Mouse (Mus musculus) heart, embryonic 16.5 days (tissue): Measurements from ENCODE around the gene Sprn. TPM values are rescaled to one million over a fixed set of nuclear protein-coding genes. Genes with fewer than 3 reads are reported as not detected.

Source experiments
- ATAC-seq: fragments of 200-750 bp; cut with Nextera tagmentation; replicated peaks from 2 replicates; pipeline ENCODE4 v1.8.0; 2017; ENCODE audit warnings: moderate number of reproducible peaks; ENCODE audit not compliant: insufficient read depth, low FRiP score; ENCODE audit errors: extremely low read depth
- H3K27ac ChIP-seq: fragments of 300-500 bp; sonication (generic); 2 replicates; pipeline ENCODE4 v1.5.1; 2014; ENCODE audit warnings: mild to moderate bottlenecking, low read length, control low read depth, moderate library complexity
- H3K27me3 ChIP-seq: fragments of 300-500 bp; sonication (generic); 2 replicates; pipeline ENCODE4 v1.6.1; 2014; ENCODE audit warnings: low read length, mixed read lengths; ENCODE audit not compliant: control insufficient read depth, insufficient read depth
- H3K36me3 ChIP-seq: fragments of 300-500 bp; sonication (generic); 2 replicates; pipeline ENCODE4 v1.6.1; 2014; ENCODE audit not compliant: control insufficient read depth, insufficient read depth
- H3K4me1 ChIP-seq: fragments of 300-500 bp; sonication (generic); 2 replicates; pipeline ENCODE4 v1.6.1; 2014; ENCODE audit warnings: low read length, mixed read lengths; ENCODE audit not compliant: control insufficient read depth, insufficient read depth
- H3K4me2 ChIP-seq: fragments of 300-500 bp; sonication (generic); 2 replicates; pipeline ENCODE4 v1.6.1; 2014; ENCODE audit warnings: low read depth, mild to moderate bottlenecking, control low read depth, low read length
- H3K4me3 ChIP-seq: fragments of 300-500 bp; sonication (generic); 2 replicates; pipeline ENCODE4 v1.5.1; 2014; ENCODE audit warnings: mild to moderate bottlenecking, control low read depth, low read length
- H3K9ac ChIP-seq: fragments of 300-500 bp; sonication (generic); 2 replicates; pipeline ENCODE4 v1.6.1; 2014; ENCODE audit warnings: low read length, control low read depth
- H3K9me3 ChIP-seq: fragments of 300-500 bp; sonication (generic); replicated peaks from 2 replicates; pipeline ENCODE4 v1.6.1; 2016; ENCODE audit warnings: low read length; ENCODE audit not compliant: control insufficient read depth
- WGBS: fragments of 180-500 bp; shearing (Covaris S2); extraction: QIAGEN DNeasy Blood & Tissue Kit; methylation state at CpG from one replicate; pipeline ENCODE4 v1.1.7; 2014; 5-methylcytosine and 5-hydroxymethylcytosine counted together
- polyA plus RNA-seq: library from polyadenylated mRNA; unstranded; fragments of >200 nt; fragmentation: Nextera tagmentation; extraction: Ambion mirVana; gene quantifications from 2 replicates; pipeline ENCODE4 v1.2.1, GENCODE M21; 2015

The Sprn gene
- 0.09 and 0.12 TPM in 2 replicates for polyA plus RNA-seq

- ATAC-seq = no peak
- H3K9ac ChIP-seq = peak within 1 kb of the TSS; percentile 9; the same call in 1 of the 2 replicates
- H3K4me2 ChIP-seq = peak within 1 kb of the TSS; percentile 48
- H3K27ac ChIP-seq = no peak within 1 kb of the TSS
- H3K27me3 ChIP-seq = peaks cover 39% of the 10 kb centered on the region
- H3K9me3 ChIP-seq = no peaks in the 10 kb centered on the region
- peaks cover 9% of the 10 kb centered on the region for H3K4me1 ChIP-seq
- 6% methylated on average over 28 of the region's 28 CpGs for WGBS
- H3K4me3 ChIP-seq = peak within 1 kb of the TSS; percentile 20
- no peaks in the 10 kb centered on the region for H3K36me3 ChIP-seq
These were observed at the start of gene Sprn for GRCm38 (mm10) chr7:140154218-140154927. Gene Sprn, minus strand, starts transcription at chr7:140154877.

- ATAC-seq = no peak
- no peak overlapping the region for H3K4me3 ChIP-seq
- no peak overlapping the region for H3K27ac ChIP-seq
- H3K4me2 ChIP-seq = no peak overlapping the region
- H3K9me3 ChIP-seq = no peaks in the 10 kb centered on the region
- 70% methylated on average over 4 of the region's 4 CpGs for WGBS
- H3K9ac ChIP-seq = no peak overlapping the region
- no peaks in the 10 kb centered on the region for H3K4me1 ChIP-seq
- no peaks in the 10 kb centered on the region; the same call in 1 of the 2 replicates for H3K27me3 ChIP-seq
- H3K36me3 ChIP-seq = no peaks in the 10 kb centered on the region
These were observed 46.4 kb upstream of the Sprn start for GRCm38 (mm10) chr7:140201090-140201489.

- no peaks in the 10 kb centered on the region for H3K36me3 ChIP-seq
- H3K9ac ChIP-seq = no peak overlapping the region
- H3K4me3 ChIP-seq = no peak overlapping the region
- ATAC-seq = no peak
- H3K27me3 ChIP-seq = no peaks in the 10 kb centered on the region
- no peak overlapping the region for H3K4me2 ChIP-seq
- H3K4me1 ChIP-seq = no peaks in the 10 kb centered on the region
- H3K9me3 ChIP-seq = no peaks in the 10 kb centered on the region
- 69% methylated on average over 8 of the region's 8 CpGs for WGBS
- no peak overlapping the region for H3K27ac ChIP-seq
These were observed 41.3 kb upstream of the Sprn start for GRCm38 (mm10) chr7:140196002-140196401.

GRCm38 (mm10) chr7:140194031-140194430 is 39.4 kb upstream of the Sprn start:
- ATAC-seq = no peak
- WGBS = 68% methylated on average over 4 of the region's 4 CpGs
- H3K4me3 ChIP-seq = no peak overlapping the region
- no peak overlapping the region for H3K4me2 ChIP-seq
- no peak overlapping the region; the same call in 1 of the 2 replicates for H3K27ac ChIP-seq
- no peaks in the 10 kb centered on the region for H3K36me3 ChIP-seq
- no peaks in the 10 kb centered on the region for H3K27me3 ChIP-seq
- H3K4me1 ChIP-seq = no peaks in the 10 kb centered on the region
- no peaks in the 10 kb centered on the region for H3K9me3 ChIP-seq
- H3K9ac ChIP-seq = no peak overlapping the region

- H3K4me1 ChIP-seq = no peaks in the 10 kb centered on the region
- H3K9ac ChIP-seq = no peak overlapping the region
- no peaks in the 10 kb centered on the region for H3K27me3 ChIP-seq
- H3K4me3 ChIP-seq = no peak overlapping the region
- 65% methylated on average over 2 of the region's 2 CpGs for WGBS
- ATAC-seq = peak; percentile 30
- H3K4me2 ChIP-seq = no peak overlapping the region
- H3K36me3 ChIP-seq = no peaks in the 10 kb centered on the region
- peak overlapping the region; percentile 65 for H3K27ac ChIP-seq
- no peaks in the 10 kb centered on the region for H3K9me3 ChIP-seq
These were observed 38.2 kb upstream of the Sprn start for GRCm38 (mm10) chr7:140192851-140193250.

- no peak for ATAC-seq
- 47% methylated on average over 2 of the region's 2 CpGs for WGBS
- H3K27me3 ChIP-seq = no peaks in the 10 kb centered on the region
- H3K4me3 ChIP-seq = no peak overlapping the region
- no peak overlapping the region for H3K4me2 ChIP-seq
- H3K36me3 ChIP-seq = no peaks in the 10 kb centered on the region
- H3K4me1 ChIP-seq = no peaks in the 10 kb centered on the region
- H3K27ac ChIP-seq = peak overlapping the region; percentile 65
- H3K9me3 ChIP-seq = no peaks in the 10 kb centered on the region
- H3K9ac ChIP-seq = no peak overlapping the region
These were observed 37.8 kb upstream of the Sprn start for GRCm38 (mm10) chr7:140192445-140192844.

GRCm38 (mm10) chr7:140190435-140190834 is 35.8 kb upstream of the Sprn start:
- WGBS = 68% methylated on average over 1 of the region's 1 CpGs
- Histone ChIP-seq H3K36me3 (no peaks in the 10 kb centered on the region), H3K4me3 (no peak overlapping the region), H3K27me3 (no peaks in the 10 kb centered on the region), H3K9ac (no peak overlapping the region), H3K4me1 (no peaks in the 10 kb centered on the region), H3K9me3 (no peaks in the 10 kb centered on the region), H3K27ac (no peak overlapping the region), H3K4me2 (no peak overlapping the region)
- ATAC-seq = no peak

- Histone ChIP-seq H3K27me3 (no peaks in the 10 kb centered on the region), H3K9ac (no peak overlapping the region), H3K36me3 (no peaks in the 10 kb centered on the region), H3K4me2 (no peak overlapping the region), H3K4me1 (no peaks in the 10 kb centered on the region), H3K9me3 (no peaks in the 10 kb centered on the region), H3K27ac (no peak overlapping the region), H3K4me3 (no peak overlapping the region)
- ATAC-seq = no peak
- 49% methylated on average over 4 of the region's 4 CpGs for WGBS
These were observed 34.0 kb upstream of the Sprn start for GRCm38 (mm10) chr7:140188391-140189328.
